Mouse (Mus musculus): ENCODE data around the gene Lnx1. TPM values are rescaled to one million over a fixed set of nuclear protein-coding genes. Genes with fewer than 3 reads are reported as not detected.
A peak's percentile ranks its signal among the peaks of the same experiment; 100 is the strongest.

Lnx1 gene
- polyA plus RNA-seq, 1 experiment from 2014 or later: 2.1 TPM

- ATAC-seq (ENCODE audit: insufficient number of reproducible peaks, insufficient read depth, low FRiP score, low read depth): no peak
- WGBS: 21% methylated on average over 7 of the region's 7 CpGs
- Histone ChIP-seq H3K4me2 (ENCODE audit: low read length) (no peak overlapping the region), H3K27me3 (ENCODE audit: control insufficient read depth, insufficient read depth, low read length) (no peaks in the 10 kb centered on the region), H3K36me3 (ENCODE audit: control insufficient read depth, insufficient read depth, low read length) (no peaks in the 10 kb centered on the region), H3K4me1 (ENCODE audit: control insufficient read depth in 2 of 2, insufficient read depth in 2 of 2, low read length in 2 of 2) (peaks cover 0 to 3% of the 10 kb centered on the region in 2 experiments; a peak in 1 of 4 replicates), H3K27ac (replicated peaks in 1 of 2; ENCODE audit: control insufficient read depth in 1 of 2, insufficient read depth in 1 of 2, low read depth in 2 of 2, low read length in 2 of 2) (no peak overlapping the region), H3K9me3 (ENCODE audit: control insufficient read depth, low read length) (no peaks in the 10 kb centered on the region), H3K4me3 (ENCODE audit: control insufficient read depth in 1 of 2, insufficient read depth in 1 of 2, low read depth in 1 of 2, low read length in 2 of 2) (no peak overlapping the region), H3K9ac (ENCODE audit: low read length) (no peak overlapping the region)
Measured at GRCm38 (mm10) chr5:74716165-74716564, 13.5 kb upstream of the Lnx1 start.

GRCm38 (mm10) chr5:74712811-74713210 is 10.1 kb upstream of the Lnx1 start:
- no peaks in the 10 kb centered on the region for H3K36me3 ChIP-seq (ENCODE audit: control insufficient read depth, insufficient read depth, low read length)
- no peak overlapping the region for H3K4me3 ChIP-seq (ENCODE audit: control insufficient read depth in 1 of 2, insufficient read depth in 1 of 2, low read depth in 1 of 2, low read length in 2 of 2)
- H3K9me3 ChIP-seq (ENCODE audit: control insufficient read depth, low read length): no peaks in the 10 kb centered on the region
- no peak overlapping the region for H3K27ac ChIP-seq (replicated peaks in 1 of 2; ENCODE audit: control insufficient read depth in 1 of 2, insufficient read depth in 1 of 2, low read depth in 2 of 2, low read length in 2 of 2)
- H3K9ac ChIP-seq (ENCODE audit: low read length): no peak overlapping the region
- no peaks in the 10 kb centered on the region; the same call in 1 of the 2 replicates for H3K27me3 ChIP-seq (ENCODE audit: control insufficient read depth, insufficient read depth, low read length)
- H3K4me2 ChIP-seq (ENCODE audit: low read length): no peak overlapping the region
- peaks cover 0 to 3% of the 10 kb centered on the region in 2 experiments; a peak in 1 of 4 replicates for H3K4me1 ChIP-seq (ENCODE audit: control insufficient read depth in 2 of 2, insufficient read depth in 2 of 2, low read length in 2 of 2)
- no peak for ATAC-seq (ENCODE audit: insufficient number of reproducible peaks, insufficient read depth, low FRiP score, low read depth)
- WGBS: 59% methylated on average over 4 of the region's 4 CpGs

GRCm38 (mm10) chr5:74711988-74712387 is 9.3 kb upstream of the Lnx1 start:
- H3K4me2 ChIP-seq (ENCODE audit: low read length): no peak overlapping the region
- no peak overlapping the region for H3K9ac ChIP-seq (ENCODE audit: low read length)
- H3K9me3 ChIP-seq (ENCODE audit: control insufficient read depth, low read length): no peaks in the 10 kb centered on the region
- no peaks in the 10 kb centered on the region for H3K36me3 ChIP-seq (ENCODE audit: control insufficient read depth, insufficient read depth, low read length)
- no peak for ATAC-seq (ENCODE audit: insufficient number of reproducible peaks, insufficient read depth, low FRiP score, low read depth)
- H3K27ac ChIP-seq (replicated peaks in 1 of 2; ENCODE audit: control insufficient read depth in 1 of 2, insufficient read depth in 1 of 2, low read depth in 2 of 2, low read length in 2 of 2): no peak overlapping the region
- WGBS: 84% methylated on average over 2 of the region's 2 CpGs
- H3K4me3 ChIP-seq (ENCODE audit: control insufficient read depth in 1 of 2, insufficient read depth in 1 of 2, low read depth in 1 of 2, low read length in 2 of 2): no peak overlapping the region
- peaks cover 0 to 3% of the 10 kb centered on the region in 2 experiments; a peak in 1 of 4 replicates for H3K4me1 ChIP-seq (ENCODE audit: control insufficient read depth in 2 of 2, insufficient read depth in 2 of 2, low read length in 2 of 2)
- H3K27me3 ChIP-seq (ENCODE audit: control insufficient read depth, insufficient read depth, low read length): peaks cover 4% of the 10 kb centered on the region; the same call in 1 of the 2 replicates

- Histone ChIP-seq H3K9ac (ENCODE audit: low read length) (no peak overlapping the region), H3K4me1 (ENCODE audit: control insufficient read depth in 2 of 2, insufficient read depth in 2 of 2, low read length in 2 of 2) (no peaks in the 10 kb centered on the region; a peak in 1 of 4 replicates), H3K36me3 (ENCODE audit: control insufficient read depth, insufficient read depth, low read length) (no peaks in the 10 kb centered on the region), H3K9me3 (ENCODE audit: control insufficient read depth, low read length) (no peaks in the 10 kb centered on the region), H3K27me3 (ENCODE audit: control insufficient read depth, insufficient read depth, low read length) (peaks cover 4% of the 10 kb centered on the region; the same call in 1 of the 2 replicates), H3K4me2 (ENCODE audit: low read length) (no peak overlapping the region), H3K4me3 (ENCODE audit: control insufficient read depth in 1 of 2, insufficient read depth in 1 of 2, low read depth in 1 of 2, low read length in 2 of 2) (no peak overlapping the region), H3K27ac (replicated peaks in 1 of 2; ENCODE audit: control insufficient read depth in 1 of 2, insufficient read depth in 1 of 2, low read depth in 2 of 2, low read length in 2 of 2) (no peak overlapping the region)
- 61% methylated on average over 1 of the region's 1 CpGs for WGBS
- ATAC-seq (ENCODE audit: insufficient number of reproducible peaks, insufficient read depth, low FRiP score, low read depth): no peak
Measured at GRCm38 (mm10) chr5:74711056-74711455, 8.3 kb upstream of the Lnx1 start.

- Histone ChIP-seq H3K9ac (ENCODE audit: low read length) (no peak overlapping the region), H3K4me3 (ENCODE audit: control insufficient read depth in 1 of 2, insufficient read depth in 1 of 2, low read depth in 1 of 2, low read length in 2 of 2) (no peak overlapping the region), H3K27ac (replicated peaks in 1 of 2; ENCODE audit: control insufficient read depth in 1 of 2, insufficient read depth in 1 of 2, low read depth in 2 of 2, low read length in 2 of 2) (no peak overlapping the region), H3K36me3 (ENCODE audit: control insufficient read depth, insufficient read depth, low read length) (no peaks in the 10 kb centered on the region), H3K4me1 (ENCODE audit: control insufficient read depth in 2 of 2, insufficient read depth in 2 of 2, low read length in 2 of 2) (no peaks in the 10 kb centered on the region), H3K27me3 (ENCODE audit: control insufficient read depth, insufficient read depth, low read length) (peaks cover 4% of the 10 kb centered on the region; the same call in 1 of the 2 replicates), H3K4me2 (ENCODE audit: low read length) (no peak overlapping the region), H3K9me3 (ENCODE audit: control insufficient read depth, low read length) (no peaks in the 10 kb centered on the region)
- 80% methylated on average over 4 of the region's 4 CpGs for WGBS
- no peak for ATAC-seq (ENCODE audit: insufficient number of reproducible peaks, insufficient read depth, low FRiP score, low read depth)
Measured at GRCm38 (mm10) chr5:74710181-74710580, 7.5 kb upstream of the Lnx1 start.

- H3K4me1 ChIP-seq (ENCODE audit: control insufficient read depth in 2 of 2, insufficient read depth in 2 of 2, low read length in 2 of 2): peaks cover 2 to 9% of the 10 kb centered on the region in 2 experiments; a peak in 3 of 4 replicates
- H3K9ac ChIP-seq (ENCODE audit: low read length): peak overlapping the region; percentile 3
- ATAC-seq (ENCODE audit: insufficient number of reproducible peaks, insufficient read depth, low FRiP score, low read depth): peak; percentile 94
- H3K27me3 ChIP-seq (ENCODE audit: control insufficient read depth, insufficient read depth, low read length): peaks cover 4% of the 10 kb centered on the region; the same call in 1 of the 2 replicates
- WGBS: under 1% methylated on average over 8 of the region's 8 CpGs
- peak overlapping the region in 1 of 2 experiments; percentile 73; a peak in 2 of 4 replicates for H3K27ac ChIP-seq (replicated peaks in 1 of 2; ENCODE audit: control insufficient read depth in 1 of 2, insufficient read depth in 1 of 2, low read depth in 2 of 2, low read length in 2 of 2)
- H3K4me2 ChIP-seq (ENCODE audit: low read length): peak overlapping the region; percentile 54
- H3K4me3 ChIP-seq (ENCODE audit: control insufficient read depth in 1 of 2, insufficient read depth in 1 of 2, low read depth in 1 of 2, low read length in 2 of 2): peak overlapping the region; percentile 45 to 46
- no peaks in the 10 kb centered on the region for H3K9me3 ChIP-seq (ENCODE audit: control insufficient read depth, low read length)
- H3K36me3 ChIP-seq (ENCODE audit: control insufficient read depth, insufficient read depth, low read length): no peaks in the 10 kb centered on the region
Measured at GRCm38 (mm10) chr5:74704460-74704790, 1.7 kb upstream of the Lnx1 start.

DNA sequence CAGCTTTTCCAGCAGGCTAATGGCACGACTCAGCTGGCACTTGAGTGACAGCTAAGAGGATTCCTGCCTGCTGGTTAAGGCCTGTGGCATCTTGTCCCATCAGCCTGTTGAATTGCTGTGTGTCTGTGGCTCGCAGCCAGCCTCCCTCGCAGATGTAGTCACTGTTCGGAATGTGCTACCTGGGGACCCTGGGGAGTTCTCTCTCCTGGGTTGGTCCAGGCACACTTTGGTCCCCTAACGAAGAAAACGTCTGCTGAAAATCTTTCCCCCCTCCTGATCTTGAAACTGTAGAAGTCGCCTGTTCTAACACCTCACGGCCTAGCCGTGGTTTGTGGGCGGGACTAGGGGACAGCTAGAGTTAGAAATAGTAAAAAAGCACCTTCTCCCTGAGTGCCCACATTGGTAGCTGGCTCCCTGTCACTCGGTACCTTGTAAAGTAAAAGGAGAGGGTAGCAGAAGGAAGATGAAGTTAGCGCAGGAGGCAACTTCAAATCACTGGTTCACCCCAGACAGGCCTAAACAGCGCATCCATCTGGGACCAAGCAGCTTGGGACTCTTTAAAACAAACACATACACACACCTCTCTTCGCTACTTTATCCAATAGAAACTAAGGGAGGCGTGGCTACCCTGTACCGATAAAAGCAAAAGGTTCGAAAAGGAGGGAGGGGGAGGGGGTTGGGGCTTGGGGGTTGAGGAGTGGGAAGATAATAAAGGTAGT is 1.2 kb upstream of the Lnx1 start:
- Histone ChIP-seq H3K27ac (replicated peaks in 1 of 2; ENCODE audit: control insufficient read depth in 1 of 2, insufficient read depth in 1 of 2, low read depth in 2 of 2, low read length in 2 of 2) (peak overlapping the region; percentile 46 to 73), H3K4me3 (ENCODE audit: control insufficient read depth in 1 of 2, insufficient read depth in 1 of 2, low read depth in 1 of 2, low read length in 2 of 2) (peak overlapping the region; percentile 45 to 46), H3K9ac (ENCODE audit: low read length) (peak overlapping the region; percentile 3), H3K36me3 (ENCODE audit: control insufficient read depth, insufficient read depth, low read length) (no peaks in the 10 kb centered on the region), H3K9me3 (ENCODE audit: control insufficient read depth, low read length) (no peaks in the 10 kb centered on the region), H3K4me1 (ENCODE audit: control insufficient read depth in 2 of 2, insufficient read depth in 2 of 2, low read length in 2 of 2) (peaks cover 2 to 9% of the 10 kb centered on the region in 2 experiments; a peak in 3 of 4 replicates), H3K27me3 (ENCODE audit: control insufficient read depth, insufficient read depth, low read length) (peaks cover 4% of the 10 kb centered on the region; the same call in 1 of the 2 replicates), H3K4me2 (ENCODE audit: low read length) (peak overlapping the region; percentile 54)
- peak; percentile 75 for ATAC-seq (ENCODE audit: insufficient number of reproducible peaks, insufficient read depth, low FRiP score, low read depth)
- 9% methylated on average over 17 of the region's 17 CpGs for WGBS
